Mouse (Mus musculus): ENCODE results near the gene Gpsm1. TPM values are rescaled to one million over a fixed set of nuclear protein-coding genes. Genes with fewer than 3 reads are reported as not detected.

Gene Gpsm1
- total RNA-seq (2021), result 10 to 100 TPM; 12.9 to 16.6 TPM
- long read RNA-seq, experiment 1, transcript Gpsm1-203 (13 exons, 3,127 nt), result minor isoform, 5 of 22 reads
- long read RNA-seq, experiment 1, transcript Gpsm1-202 (14 exons, 3,384 nt), result major isoform, 13 of 22 reads
- long read RNA-seq, experiment 1, partial matches to known transcripts, result 2 of 22 reads
- long read RNA-seq, experiment 1, other reads (novel, unspliced or antisense), result 1 of 22 reads
- long read RNA-seq, experiment 2, transcript Gpsm1-202 (14 exons, 3,384 nt), result major isoform, 7 of 13 reads
- long read RNA-seq, experiment 2, partial matches to known transcripts, result 1 of 13 reads
- long read RNA-seq, experiment 2, other reads (novel, unspliced or antisense), result 2 of 13 reads

DNA sequence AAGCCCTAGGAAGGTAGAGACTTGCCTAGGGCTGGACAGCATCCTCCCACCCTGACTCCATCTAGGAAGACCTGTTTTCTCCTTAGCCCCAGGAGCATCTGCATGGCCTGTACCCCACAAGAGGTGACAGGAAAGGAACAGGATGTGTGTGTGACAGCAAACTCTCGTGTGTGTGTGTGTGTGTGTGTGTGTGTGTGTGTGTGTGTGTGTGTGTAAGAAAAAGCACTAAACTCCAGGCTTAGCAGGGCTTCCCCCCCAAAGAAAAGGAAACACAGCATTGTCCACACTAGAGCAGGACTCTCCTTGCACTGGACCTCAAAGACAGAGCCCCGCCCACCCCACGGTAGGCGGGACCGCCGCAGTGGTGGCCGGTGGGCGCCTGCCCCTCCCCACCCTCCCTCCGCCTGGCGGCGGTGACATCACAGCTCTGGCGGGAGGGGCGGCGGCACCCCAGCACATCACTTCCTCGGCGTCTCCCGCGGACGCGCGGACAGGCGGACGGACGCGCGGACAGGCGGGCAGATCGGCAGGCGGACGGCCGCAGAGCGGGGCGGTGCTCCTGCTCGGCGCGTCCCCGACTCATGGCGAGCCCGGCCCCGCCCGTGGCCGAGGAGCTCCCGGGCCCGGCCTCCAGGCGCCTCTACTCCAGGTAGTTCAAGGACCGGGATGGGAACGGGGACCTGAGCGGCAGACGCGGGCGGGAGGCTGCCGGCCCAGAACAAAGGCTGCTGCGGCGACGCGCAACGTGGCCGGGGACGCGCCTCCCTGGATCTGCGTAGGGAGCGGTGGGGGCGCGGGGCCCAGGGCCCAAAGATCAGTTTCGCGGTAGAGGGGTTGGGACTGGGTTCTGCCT is at the start of gene Gpsm1:
TSS of gene Gpsm1 (plus strand) at position 444 of the 853 bp plus-strand sequence.
- DNase-seq, result peak; percentile 86

DNA sequence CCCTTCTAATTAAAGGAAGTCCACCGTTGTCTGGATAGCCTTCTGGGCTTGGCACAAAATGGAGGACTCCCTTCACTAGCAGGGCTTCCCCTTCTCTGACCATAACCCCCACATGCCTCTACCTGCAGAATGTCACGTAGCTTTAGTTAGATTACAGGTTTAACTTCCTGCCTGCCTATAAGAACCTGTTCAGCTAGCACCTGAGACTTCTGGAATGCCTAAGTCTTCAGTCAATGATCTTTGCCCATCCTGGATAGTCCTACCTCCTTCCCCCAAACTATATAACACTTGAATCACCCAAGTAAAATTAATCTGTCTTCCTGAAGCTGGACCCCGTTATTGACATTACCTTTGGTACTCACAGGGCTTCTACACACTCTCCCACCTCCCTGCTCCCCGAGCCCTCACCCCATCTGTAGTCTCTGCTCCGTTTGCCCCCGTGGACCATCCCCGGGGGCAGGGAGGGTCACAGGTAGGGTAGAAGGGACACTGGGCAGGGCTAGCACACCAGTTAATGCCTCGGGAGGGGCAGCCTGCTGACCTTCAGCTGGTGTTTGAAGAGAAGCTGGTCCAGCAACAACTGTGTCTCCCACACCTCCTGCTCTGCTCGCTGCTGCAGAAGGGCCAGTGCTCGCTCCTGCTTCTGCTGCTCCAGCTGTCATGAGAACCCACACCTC is 49.1 kb upstream of the Gpsm1 start:
- no peak for DNase-seq

DNA sequence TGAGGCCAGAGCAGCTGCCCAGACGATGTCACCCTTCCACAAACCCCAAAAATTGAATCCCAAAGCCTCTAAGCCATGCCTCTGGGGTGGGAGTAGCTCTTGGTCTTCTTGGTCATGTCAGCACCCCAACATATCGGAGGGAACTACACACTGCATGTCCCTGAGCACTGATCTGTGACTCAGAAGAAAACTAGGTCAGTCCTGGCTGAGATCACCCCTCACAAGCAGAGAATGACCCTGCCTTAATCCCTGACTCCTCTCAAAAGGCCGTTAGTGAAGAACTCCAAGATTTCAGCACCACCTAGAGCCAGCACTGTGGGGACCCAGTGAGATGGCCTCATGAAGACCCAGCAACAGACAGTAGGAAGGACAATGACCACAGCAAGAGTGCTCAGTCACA is 47.1 kb upstream of the Gpsm1 start:
- DNase-seq, result no peak

DNA sequence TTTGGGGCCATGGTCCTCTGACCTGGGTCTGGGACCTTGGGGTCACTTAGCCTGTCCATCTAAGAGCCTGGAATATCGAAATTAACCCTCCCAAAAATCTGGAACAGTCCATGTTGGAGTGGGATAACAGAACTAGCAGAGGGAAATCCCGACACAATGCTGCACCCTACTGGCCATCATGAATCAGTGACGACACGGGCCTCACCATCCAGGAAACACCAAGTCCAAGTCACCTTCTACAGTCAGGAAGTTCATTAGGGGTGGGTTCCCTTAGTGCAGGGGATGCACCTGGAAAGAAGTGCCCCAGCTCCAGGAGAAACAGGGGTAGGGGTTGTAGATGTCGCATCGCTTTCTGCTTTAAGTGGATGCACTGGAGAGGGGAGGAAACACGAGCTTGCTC is 41.7 kb upstream of the Gpsm1 start:
- DNase-seq, result peak; percentile 52

DNA sequence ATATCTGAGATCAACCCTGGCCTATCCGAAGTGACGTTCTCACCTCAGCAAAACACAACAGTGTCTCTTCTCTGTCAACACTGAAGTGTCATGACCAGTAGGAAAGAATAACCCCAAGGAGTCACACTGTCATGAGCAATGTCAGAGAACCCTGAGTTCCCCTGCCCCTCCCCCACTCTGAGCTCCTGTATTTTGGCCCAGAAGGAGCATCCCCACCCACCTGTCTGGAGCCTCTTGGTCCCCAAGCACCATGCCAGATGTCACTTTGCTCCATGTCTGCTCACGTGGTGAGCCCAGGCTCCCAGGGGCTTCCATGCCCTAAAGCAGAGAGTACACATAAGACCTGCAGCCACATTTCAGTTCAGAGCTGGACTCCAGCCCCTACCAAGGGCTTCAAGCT is 35.6 kb upstream of the Gpsm1 start:
- DNase-seq, result no peak

DNA sequence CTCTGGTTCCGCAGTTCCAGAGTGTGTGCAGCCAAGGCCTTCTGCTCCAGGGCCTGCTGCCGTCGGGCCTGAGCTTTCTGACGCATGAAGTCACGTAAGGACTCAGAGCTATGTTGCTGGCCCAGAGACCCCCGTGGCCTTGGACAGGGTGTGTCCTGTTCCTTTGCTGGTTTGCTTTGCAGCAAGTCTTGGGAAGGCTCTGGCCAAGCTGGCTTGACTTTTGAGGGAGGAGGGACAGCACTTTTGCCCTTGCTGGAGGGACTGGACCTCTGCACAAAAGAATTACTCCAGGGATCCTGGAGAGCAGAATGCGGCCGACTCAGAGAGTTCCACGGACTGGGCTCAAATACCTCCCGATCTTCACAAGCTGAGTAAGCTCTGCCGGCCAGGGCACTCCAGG is 34.7 kb upstream of the Gpsm1 start:
- DNase-seq, result no peak

DNA sequence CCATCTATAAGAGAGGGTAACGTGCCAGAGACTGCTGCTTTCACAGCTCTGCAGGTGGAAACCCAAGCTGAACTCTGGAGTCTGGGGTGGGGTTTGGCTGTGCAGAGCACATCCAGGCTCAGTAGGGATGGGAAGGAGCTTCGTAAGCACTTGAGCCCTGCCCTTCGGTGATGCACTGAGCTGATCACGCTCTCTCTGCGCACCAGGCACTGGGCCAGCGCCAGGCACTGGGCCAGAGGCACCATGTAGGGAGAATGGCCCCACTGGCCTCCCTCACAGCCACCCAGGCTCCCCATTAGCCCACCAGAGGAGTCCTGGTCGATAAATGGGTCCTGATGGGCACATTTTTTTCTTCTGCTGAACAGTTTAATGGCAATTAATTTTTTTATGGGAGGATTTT is 29.5 kb upstream of the Gpsm1 start:
- DNase-seq, result peak; percentile 63

DNA sequence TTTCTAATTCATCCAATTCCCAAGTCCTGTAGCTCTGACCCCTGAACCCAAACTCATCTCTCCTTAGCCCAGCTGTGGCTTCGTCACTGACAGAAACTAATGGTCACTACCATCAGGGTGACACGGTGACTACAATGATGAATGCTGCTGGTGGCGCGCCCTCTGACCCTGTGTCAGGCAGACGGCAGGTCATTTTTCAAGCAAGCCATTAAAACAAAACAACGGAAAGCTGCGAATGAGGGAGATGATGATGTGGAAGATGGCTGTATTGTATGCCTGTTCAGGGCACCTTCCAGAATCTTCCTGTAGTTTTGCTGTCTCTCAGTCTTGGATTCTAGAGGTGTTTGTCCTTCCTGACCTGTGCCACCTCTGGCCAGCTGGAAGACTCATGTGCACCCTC is 28.9 kb upstream of the Gpsm1 start:
- DNase-seq, result no peak

DNA sequence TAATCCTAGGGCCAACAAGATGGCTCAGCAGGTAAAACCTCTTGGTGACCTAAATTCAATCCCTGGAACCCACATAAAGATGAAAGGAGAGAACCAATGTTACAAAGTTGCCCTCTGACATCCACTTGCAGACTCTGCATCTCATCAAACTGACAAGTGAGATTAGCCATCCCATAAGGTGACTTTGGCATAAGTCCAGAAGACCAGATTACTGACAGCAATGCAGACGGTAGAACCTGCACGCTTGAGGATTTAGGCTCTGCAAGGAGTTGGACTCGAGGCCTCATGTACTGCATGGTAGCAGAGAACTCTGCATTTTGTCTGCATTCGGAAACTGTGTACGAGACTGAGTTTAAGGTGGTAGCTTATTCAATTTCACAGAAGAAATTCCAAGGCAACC is 25.2 kb upstream of the Gpsm1 start:
- no peak for DNase-seq

DNA sequence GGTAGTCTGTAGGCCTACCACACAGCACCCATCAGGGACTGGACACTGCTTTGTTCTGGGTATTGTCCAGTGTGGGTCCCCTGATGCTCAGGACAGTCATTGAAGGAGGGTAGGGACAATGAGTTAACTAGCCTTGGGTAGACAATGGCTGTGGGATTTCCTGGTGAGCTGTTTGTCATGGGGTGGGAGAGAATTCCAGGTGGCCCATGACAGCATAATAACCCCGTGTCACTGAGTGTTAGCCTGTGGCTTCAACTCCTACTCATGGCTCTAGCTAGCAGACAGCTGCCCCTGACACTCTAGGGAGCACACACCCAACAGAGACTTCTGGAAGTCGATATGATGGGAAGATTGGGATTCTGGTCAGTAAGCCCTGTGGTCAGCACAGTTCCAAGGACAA is 20.9 kb upstream of the Gpsm1 start, which contains the start of gene Ccdc187:
TSS of gene Ccdc187 (minus strand) at position 101 of the 400 bp plus-strand sequence.
- DNase-seq, result no peak

DNA sequence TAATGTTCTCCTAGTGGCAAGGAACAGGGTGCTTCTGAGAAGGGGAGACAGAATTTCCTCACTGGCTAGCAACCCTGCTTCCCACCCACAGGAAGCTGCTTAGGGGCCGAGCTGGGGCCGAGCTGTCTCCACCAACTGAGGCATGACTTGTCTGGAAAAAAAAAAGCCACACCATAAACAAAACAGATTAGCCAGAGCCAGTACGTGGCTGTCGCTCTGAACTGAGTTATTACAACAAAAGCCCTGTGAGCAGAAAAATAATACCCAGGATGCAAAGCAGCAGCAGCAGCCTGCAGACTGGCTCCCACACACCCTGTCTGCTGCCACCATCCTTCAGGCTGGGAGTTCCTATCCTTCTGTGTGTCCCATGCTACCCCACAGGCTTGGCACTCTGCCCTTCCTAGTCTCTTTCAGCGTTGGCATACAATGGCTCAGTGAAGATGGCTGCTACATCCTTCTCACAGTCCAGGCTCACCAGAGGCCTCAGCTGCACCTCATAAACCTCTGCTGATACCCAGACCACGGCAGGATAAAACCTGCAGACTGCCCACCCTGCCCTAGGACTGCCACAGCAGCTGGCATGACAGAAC is 18.6 kb upstream of the Gpsm1 start:
- no peak for DNase-seq

DNA sequence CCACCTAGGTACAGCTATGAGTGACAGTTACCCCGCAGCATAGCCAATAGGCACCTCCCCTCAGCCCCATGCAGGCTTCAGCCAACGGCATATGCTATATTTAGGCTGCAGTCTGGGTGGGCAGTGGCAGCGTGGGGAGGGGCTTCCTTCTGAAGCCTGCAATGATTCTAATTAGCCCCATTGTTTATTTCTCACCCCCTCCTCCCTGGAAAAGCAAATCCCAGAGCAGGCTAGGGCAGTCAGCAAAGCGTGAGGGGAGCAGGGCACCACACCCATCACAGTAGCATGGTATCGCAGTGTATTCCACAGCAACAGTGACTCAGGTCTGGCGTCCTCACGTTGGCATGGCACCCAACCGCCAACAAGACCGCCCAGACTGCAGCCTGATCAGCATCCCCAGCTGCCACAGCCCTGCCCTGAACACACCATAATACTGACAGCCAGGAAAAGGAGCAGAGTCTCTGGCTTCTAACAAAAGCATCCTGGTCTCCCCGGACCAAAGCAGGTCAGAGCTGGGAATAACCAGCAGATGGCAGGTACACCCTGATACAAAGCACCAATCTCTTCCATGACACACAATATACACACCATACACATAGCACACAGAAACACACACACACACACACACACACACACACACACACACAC is 17.0 kb upstream of the Gpsm1 start:
- no peak for DNase-seq

DNA sequence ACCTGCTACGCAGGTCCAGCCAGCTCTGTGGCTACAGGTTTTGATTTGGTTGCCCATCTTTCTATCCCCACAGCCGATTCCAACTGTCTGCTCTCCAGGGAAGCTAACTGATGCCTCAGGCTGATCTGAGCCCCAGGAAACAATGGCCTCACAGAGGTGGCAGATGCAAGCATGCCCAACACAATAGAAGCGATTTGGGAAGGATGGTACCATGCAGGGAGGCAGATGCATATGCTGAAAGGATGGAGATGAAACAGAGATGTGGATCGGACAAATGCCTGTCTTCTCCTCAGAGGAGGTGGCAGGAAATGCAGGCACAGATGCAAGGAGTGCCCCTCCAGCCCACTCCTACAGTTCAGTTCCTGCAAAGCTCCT is 16.5 kb upstream of the Gpsm1 start:
- DNase-seq, result no peak

DNA sequence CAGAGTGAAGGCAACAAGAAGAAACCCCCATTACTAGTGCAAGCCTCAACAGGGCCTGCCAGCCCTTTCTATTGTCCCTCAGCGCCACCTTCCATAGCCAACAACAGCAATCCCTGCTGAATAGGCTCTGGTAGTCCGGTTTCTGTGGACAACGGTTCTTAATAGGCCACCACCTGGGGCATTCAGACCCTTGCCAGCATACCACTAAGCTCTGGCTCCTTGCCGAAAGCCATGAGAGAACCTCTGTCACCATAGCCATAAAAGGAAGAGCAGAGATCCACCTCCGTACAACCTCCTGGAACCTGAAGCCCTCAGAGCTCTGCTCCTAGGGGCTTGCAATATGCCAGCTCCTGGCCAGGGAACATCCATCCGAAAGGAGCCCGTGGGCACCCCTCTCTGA is 16.0 kb upstream of the Gpsm1 start:
- no peak for DNase-seq

DNA sequence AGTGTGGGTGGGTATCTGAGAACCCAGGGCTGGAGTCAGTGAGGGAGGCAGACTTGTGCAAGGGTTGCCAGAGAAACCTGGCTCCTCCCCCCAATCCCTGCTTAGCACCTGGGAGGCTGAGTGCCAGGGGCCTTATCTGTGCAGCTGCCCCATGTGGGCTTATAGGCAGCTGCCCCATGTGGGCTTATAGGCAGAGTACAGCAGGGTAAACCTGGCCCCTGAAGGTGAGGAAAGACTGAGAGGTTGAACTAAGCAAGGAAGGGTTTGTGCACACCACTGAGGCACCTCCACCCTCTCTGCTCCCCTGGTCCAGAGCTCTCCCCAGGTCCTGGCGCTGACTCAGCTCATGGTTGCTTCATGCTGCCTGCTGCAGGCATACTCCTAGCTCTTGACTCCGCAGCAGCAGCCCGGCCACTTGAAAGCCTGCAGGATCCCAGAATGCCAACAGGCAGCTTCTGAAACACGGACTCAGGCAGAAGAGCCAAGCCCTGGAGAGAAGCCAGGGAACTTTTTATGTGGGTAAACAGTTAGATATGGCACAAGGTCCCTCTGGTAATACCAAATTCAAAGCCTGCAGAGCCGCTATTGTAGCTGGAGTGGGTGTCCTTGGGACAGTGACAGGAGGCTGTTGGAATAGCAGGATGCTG is 15.0 kb upstream of the Gpsm1 start:
- DNase-seq, result no peak

DNA sequence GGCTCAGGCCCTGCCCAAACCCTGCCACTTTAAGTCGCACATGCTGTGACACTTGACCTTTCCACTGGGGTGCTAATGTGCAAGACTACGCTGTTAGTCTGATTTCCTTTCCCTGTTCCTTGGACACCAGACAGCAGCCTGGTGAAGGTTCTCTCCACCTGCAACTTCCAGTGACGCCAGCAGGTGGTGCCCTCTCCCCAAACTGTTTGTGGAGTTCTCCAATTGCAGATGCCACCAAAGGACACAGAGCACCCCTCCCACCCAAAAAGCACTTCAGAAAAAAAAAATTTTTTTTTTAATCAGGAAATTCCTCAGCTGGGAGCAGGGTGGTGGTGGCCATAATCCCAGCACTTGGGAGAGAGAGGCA is 14.5 kb upstream of the Gpsm1 start:
- DNase-seq, result peak; percentile 90

DNA sequence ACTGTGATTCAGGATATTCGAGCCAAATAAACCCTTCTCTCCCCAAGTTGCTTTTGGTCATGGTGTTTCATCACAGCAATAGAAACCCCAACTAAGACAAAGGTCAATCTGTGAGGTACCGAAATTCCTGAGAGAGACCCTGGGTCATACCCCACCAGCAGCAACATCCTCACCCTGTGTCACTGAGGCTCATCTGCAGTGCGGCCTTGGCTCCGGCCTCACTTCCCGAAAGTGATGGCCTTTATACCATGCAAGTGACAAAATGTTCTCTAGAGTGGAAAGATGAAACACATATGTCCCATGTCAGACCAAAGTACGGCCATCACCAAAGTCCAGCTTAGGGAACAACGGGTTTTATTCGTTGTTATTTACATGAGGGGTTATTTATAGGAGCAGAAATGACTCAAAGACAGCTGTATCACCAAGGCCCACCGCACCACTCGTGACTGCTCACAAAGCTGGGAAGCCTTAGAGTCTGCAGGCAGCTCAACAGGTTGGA is 13.3 kb upstream of the Gpsm1 start:
- DNase-seq, result no peak

DNA sequence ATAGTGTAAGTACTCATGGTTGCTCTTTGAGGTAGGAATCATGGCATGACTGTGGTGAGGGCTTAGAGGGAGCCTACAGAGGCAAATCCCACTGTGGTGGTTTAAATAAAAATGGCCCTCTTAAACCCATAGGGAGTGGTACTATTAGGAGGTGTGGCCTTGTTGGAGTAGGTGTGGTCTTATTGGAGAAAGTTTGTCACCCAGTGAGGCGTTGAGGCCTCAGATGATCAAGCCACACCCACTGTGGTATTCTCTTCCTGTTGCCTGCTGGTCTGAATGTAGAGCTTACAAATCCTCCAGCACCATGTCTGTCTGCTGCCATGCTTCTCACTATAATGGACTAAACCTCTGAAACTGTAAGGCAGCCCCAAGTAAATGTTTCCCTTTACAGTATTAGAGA is 10.6 kb upstream of the Gpsm1 start:
- no peak for DNase-seq

DNA sequence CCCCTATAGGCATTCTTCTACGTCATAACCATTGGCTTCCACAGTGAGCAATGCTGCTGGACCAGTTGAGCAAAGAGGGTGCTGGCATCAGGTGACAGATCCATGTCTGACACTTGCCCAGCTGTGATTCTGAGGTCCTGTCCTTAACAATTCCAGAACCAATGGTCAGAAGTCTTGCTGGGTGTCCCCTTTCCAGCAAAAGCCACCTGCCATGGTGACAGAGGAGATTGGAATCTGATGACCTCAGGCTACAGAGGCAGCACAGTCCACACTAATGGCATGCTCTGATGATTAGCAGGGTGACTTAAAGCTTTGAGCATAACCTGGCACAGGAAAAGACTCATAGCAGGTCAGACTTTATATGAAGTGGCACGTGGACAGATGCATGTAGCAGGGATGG is 9.8 kb upstream of the Gpsm1 start:
- DNase-seq, result no peak

DNA sequence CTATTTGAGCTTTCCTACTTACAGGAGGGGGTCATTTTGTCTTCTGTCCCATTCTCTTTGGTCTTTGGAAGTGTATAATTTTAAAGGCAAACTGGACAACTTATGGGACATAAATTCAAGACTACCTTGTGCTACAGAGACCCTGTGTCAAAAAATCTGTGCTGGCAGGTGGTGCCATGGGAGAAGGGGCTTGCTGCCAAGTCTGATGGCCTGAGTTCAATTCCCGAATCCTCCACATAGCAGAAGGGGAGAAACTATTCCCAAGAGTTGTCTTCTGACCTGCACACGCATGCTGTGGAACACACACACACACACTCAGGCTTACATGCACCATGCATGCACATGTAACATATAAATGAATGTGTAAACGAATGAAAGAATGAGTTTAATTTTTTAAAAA is 8.6 kb upstream of the Gpsm1 start:
- no peak for DNase-seq

DNA sequence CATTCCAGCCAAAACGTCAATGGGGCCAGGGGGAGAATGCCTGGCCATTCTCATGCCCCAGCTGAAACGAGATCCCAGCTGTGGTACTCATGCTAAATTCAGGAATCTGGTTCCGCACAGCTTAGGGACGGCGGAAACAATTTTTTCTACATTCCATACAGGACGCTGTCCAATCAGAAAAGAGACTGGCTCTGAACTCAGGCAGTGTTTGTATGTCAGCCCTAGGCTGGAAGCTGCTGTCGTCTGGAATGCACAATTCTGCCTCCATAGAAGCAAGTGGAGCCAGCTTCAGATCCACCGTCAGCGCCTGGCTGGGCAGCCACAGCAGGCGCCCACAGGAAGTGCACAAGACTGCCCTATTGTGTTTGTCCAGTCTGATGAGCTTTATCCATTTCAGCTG is 5.6 kb upstream of the Gpsm1 start:
- DNase-seq, result no peak

DNA sequence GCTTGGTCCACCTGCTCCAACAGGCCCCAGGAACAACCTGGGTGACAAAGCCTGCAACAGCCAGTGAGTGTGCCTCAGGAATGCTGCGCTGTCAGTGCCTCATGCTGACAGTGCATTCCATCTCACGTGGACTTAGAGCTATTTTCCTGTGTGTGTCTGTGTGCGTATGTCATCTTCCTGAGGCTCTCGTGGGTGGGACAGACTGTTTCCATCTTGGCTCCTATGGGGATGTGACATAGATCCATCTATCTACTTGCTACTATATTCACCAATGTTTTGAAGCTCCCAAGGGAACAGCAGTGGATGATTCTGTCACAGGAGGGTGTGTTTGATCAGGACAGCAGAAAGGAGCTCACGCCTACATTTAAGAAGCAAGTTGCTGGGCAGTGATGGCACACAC is 3.4 kb upstream of the Gpsm1 start:
- no peak for DNase-seq
